Mouse (Mus musculus) embryonic facial prominence, embryonic 12.5 days (tissue): ENCODE results near the gene Duox1. TPM values are rescaled to one million over a fixed set of nuclear protein-coding genes. Genes with fewer than 3 reads are reported as not detected.
A peak's percentile ranks its signal among the peaks of the same experiment; 100 is the strongest.

Experiments used
- ATAC-seq: fragments of 200-750 bp; cut with Nextera tagmentation; 2 replicates; pipeline ENCODE4 v1.8.0; 2017; ENCODE audit not compliant: insufficient number of reproducible peaks, insufficient read depth, low FRiP score, low TSS enrichment
- H3K27ac ChIP-seq: fragments of 300-500 bp; sonication (generic); 2 replicates; pipeline ENCODE4 v1.5.1; 2016; ENCODE audit warnings: mild to moderate bottlenecking
- H3K27me3 ChIP-seq: fragments of 300-500 bp; sonication (generic); 2 replicates; pipeline ENCODE4 v1.6.1; 2016; ENCODE audit warnings: mild to moderate bottlenecking, moderate library complexity
- H3K36me3 ChIP-seq: fragments of 300-500 bp; sonication (generic); 2 replicates; pipeline ENCODE4 v1.6.1; 2016; ENCODE audit warnings: mild to moderate bottlenecking
- H3K4me1 ChIP-seq: fragments of 300-500 bp; sonication (generic); 2 replicates; pipeline ENCODE4 v1.6.1; 2016
- H3K4me2 ChIP-seq: fragments of 300-500 bp; sonication (generic); replicated peaks from 2 replicates; pipeline ENCODE4 v1.6.1; 2016; ENCODE audit warnings: mild to moderate bottlenecking, moderate library complexity
- H3K4me3 ChIP-seq: fragments of 300-500 bp; sonication (generic); 2 replicates; pipeline ENCODE4 v1.5.1; 2016; ENCODE audit warnings: mild to moderate bottlenecking
- H3K9ac ChIP-seq: fragments of 300-500 bp; sonication (generic); 2 replicates; pipeline ENCODE4 v1.6.1; 2016; ENCODE audit warnings: mild to moderate bottlenecking, moderate library complexity
- H3K9me3 ChIP-seq: fragments of 300-500 bp; sonication (generic); 2 replicates; pipeline ENCODE4 v1.6.1; 2016; ENCODE audit warnings: mild to moderate bottlenecking, moderate library complexity
- WGBS: fragments of 180-500 bp; shearing (Covaris S2); methylation state at CpG from one replicate; pipeline ENCODE4 v1.1.7; 2016; 5-methylcytosine and 5-hydroxymethylcytosine counted together
- polyA plus RNA-seq: library from polyadenylated mRNA; unstranded; fragments of >200 nt; fragmentation: Nextera tagmentation; extraction: Ambion mirVana; gene quantifications from 2 replicates; pipeline ENCODE4 v1.2.1, GENCODE M21; 2016

The Duox1 gene
- polyA plus RNA-seq, 1 experiment from 2014 or later: 0.32 TPM

- peak within 1 kb of the TSS; percentile 81 for H3K4me2 ChIP-seq
- H3K36me3 ChIP-seq: 0 out of 2 replicates have a peak, but pooled peaks cover under 1% of the 10 kb centered on the region
- no peaks in the 10 kb centered on the region for H3K9me3 ChIP-seq
- H3K27me3 ChIP-seq: no peaks in the 10 kb centered on the region
- H3K4me3 ChIP-seq: peak within 1 kb of the TSS; percentile 94
- peak within 1 kb of the TSS; percentile 46; the same call in 1 of the 2 replicates for H3K27ac ChIP-seq
- peak; percentile 90 for ATAC-seq
- WGBS: under 1% methylated on average over 43 of the region's 54 CpGs
- H3K9ac ChIP-seq: peak within 1 kb of the TSS; percentile 90
- H3K4me1 ChIP-seq: peaks cover 28% of the 10 kb centered on the region
Measured at GRCm38 (mm10) chr2:122368995-122369739, 53.7 kb downstream of the Duox1 start, which contains the start of gene Shf. Gene Shf (minus strand): TSS chr2:122369162.

- Histone ChIP-seq H3K4me1 (peaks cover 28% of the 10 kb centered on the region), H3K27ac (no peak overlapping the region), H3K9ac (no peak overlapping the region), H3K36me3 (no peaks in the 10 kb centered on the region), H3K4me2 (no peak overlapping the region; the same call in 1 of the 2 replicates), H3K4me3 (no peak overlapping the region), H3K9me3 (no peaks in the 10 kb centered on the region), H3K27me3 (no peaks in the 10 kb centered on the region)
- WGBS: 30% methylated on average over 10 of the region's 10 CpGs
- no peak for ATAC-seq
Measured at GRCm38 (mm10) chr2:122370101-122370750, 54.8 kb downstream of the Duox1 start.

GRCm38 (mm10) chr2:122372067-122372466 is 56.6 kb downstream of the Duox1 start:
- no peak overlapping the region for H3K27ac ChIP-seq
- H3K4me2 ChIP-seq: no peak overlapping the region
- no peak overlapping the region for H3K9ac ChIP-seq
- H3K4me1 ChIP-seq: peaks cover 16% of the 10 kb centered on the region
- H3K4me3 ChIP-seq: no peak overlapping the region
- H3K9me3 ChIP-seq: no peaks in the 10 kb centered on the region
- ATAC-seq: no peak
- WGBS: 65% methylated on average over 3 of the region's 3 CpGs
- no peaks in the 10 kb centered on the region for H3K27me3 ChIP-seq
- no peaks in the 10 kb centered on the region for H3K36me3 ChIP-seq

GRCm38 (mm10) chr2:122372541-122372940 is 57.1 kb downstream of the Duox1 start:
- H3K9ac ChIP-seq: no peak overlapping the region
- ATAC-seq: no peak
- H3K4me1 ChIP-seq: peaks cover 11% of the 10 kb centered on the region
- H3K27me3 ChIP-seq: no peaks in the 10 kb centered on the region
- no peak overlapping the region for H3K27ac ChIP-seq
- H3K4me3 ChIP-seq: no peak overlapping the region
- 77% methylated on average over 1 of the region's 1 CpGs for WGBS
- no peaks in the 10 kb centered on the region for H3K9me3 ChIP-seq
- no peak overlapping the region for H3K4me2 ChIP-seq
- H3K36me3 ChIP-seq: no peaks in the 10 kb centered on the region

GRCm38 (mm10) chr2:122374012-122374411 is 58.5 kb downstream of the Duox1 start:
- Histone ChIP-seq H3K36me3 (no peaks in the 10 kb centered on the region), H3K27me3 (no peaks in the 10 kb centered on the region), H3K9ac (no peak overlapping the region), H3K4me2 (no peak overlapping the region), H3K4me1 (0 out of 2 replicates have a peak, but pooled peaks cover 6% of the 10 kb centered on the region), H3K27ac (no peak overlapping the region), H3K4me3 (no peak overlapping the region), H3K9me3 (no peaks in the 10 kb centered on the region)
- no peak for ATAC-seq
- WGBS: 84% methylated on average over 5 of the region's 5 CpGs

GRCm38 (mm10) chr2:122374666-122375331 is 59.3 kb downstream of the Duox1 start:
- Histone ChIP-seq H3K4me3 (peak overlapping the region; percentile 43), H3K27me3 (no peaks in the 10 kb centered on the region), H3K9ac (no peak overlapping the region), H3K27ac (0 out of 2 replicates have a peak overlapping the region, but pooled peaks have one; percentile 36), H3K4me2 (peak overlapping the region; percentile 44), H3K36me3 (no peaks in the 10 kb centered on the region), H3K4me1 (0 out of 2 replicates have a peak, but pooled peaks cover 2% of the 10 kb centered on the region), H3K9me3 (no peaks in the 10 kb centered on the region)
- WGBS: 23% methylated on average over 23 of the region's 23 CpGs
- ATAC-seq: no peak

GRCm38 (mm10) chr2:122375391-122375991 is 60.0 kb downstream of the Duox1 start:
- Histone ChIP-seq H3K4me2 (peak overlapping the region; percentile 87), H3K4me1 (no peaks in the 10 kb centered on the region), H3K9ac (peak overlapping the region; percentile 65), H3K4me3 (peak overlapping the region; percentile 64), H3K9me3 (no peaks in the 10 kb centered on the region), H3K36me3 (no peaks in the 10 kb centered on the region), H3K27me3 (no peaks in the 10 kb centered on the region), H3K27ac (peak overlapping the region; percentile 88)
- ATAC-seq: peak; percentile 67
- WGBS: under 1% methylated on average over 32 of the region's 32 CpGs

GRCm38 (mm10) chr2:122376041-122376561 is 60.6 kb downstream of the Duox1 start:
- H3K36me3 ChIP-seq: no peaks in the 10 kb centered on the region
- 0 out of 2 replicates have a peak, but pooled peaks cover 3% of the 10 kb centered on the region for H3K4me1 ChIP-seq
- no peak for ATAC-seq
- H3K9ac ChIP-seq: peak overlapping the region; percentile 65
- H3K27ac ChIP-seq: peak overlapping the region; percentile 88
- peak overlapping the region; percentile 64 for H3K4me3 ChIP-seq
- H3K4me2 ChIP-seq: peak overlapping the region; percentile 87
- H3K9me3 ChIP-seq: no peaks in the 10 kb centered on the region
- H3K27me3 ChIP-seq: no peaks in the 10 kb centered on the region
- WGBS: 0% methylated on average over 22 of the region's 22 CpGs

GRCm38 (mm10) chr2:122377215-122377674 is 61.8 kb downstream of the Duox1 start:
- Histone ChIP-seq H3K27me3 (no peaks in the 10 kb centered on the region), H3K9ac (peak overlapping the region; percentile 71), H3K36me3 (no peaks in the 10 kb centered on the region), H3K4me2 (peak overlapping the region; percentile 36), H3K4me3 (peak overlapping the region; percentile 59), H3K27ac (peak overlapping the region; percentile 92), H3K9me3 (no peaks in the 10 kb centered on the region), H3K4me1 (0 out of 2 replicates have a peak, but pooled peaks cover 3% of the 10 kb centered on the region)
- WGBS: under 1% methylated on average over 28 of the region's 28 CpGs
- peak; percentile 92 for ATAC-seq

GRCm38 (mm10) chr2:122377751-122378246 is 62.3 kb downstream of the Duox1 start:
- H3K4me2 ChIP-seq: peak overlapping the region; percentile 42
- no peaks in the 10 kb centered on the region for H3K27me3 ChIP-seq
- 0 out of 2 replicates have a peak, but pooled peaks cover 3% of the 10 kb centered on the region for H3K4me1 ChIP-seq
- under 1% methylated on average over 26 of the region's 26 CpGs for WGBS
- H3K4me3 ChIP-seq: peak overlapping the region; percentile 59
- no peaks in the 10 kb centered on the region for H3K9me3 ChIP-seq
- peak overlapping the region; percentile 71 for H3K9ac ChIP-seq
- no peaks in the 10 kb centered on the region for H3K36me3 ChIP-seq
- ATAC-seq: peak; percentile 83
- H3K27ac ChIP-seq: peak overlapping the region; percentile 92
